Mouse (Mus musculus): ENCODE data around the gene Adar.

DNA sequence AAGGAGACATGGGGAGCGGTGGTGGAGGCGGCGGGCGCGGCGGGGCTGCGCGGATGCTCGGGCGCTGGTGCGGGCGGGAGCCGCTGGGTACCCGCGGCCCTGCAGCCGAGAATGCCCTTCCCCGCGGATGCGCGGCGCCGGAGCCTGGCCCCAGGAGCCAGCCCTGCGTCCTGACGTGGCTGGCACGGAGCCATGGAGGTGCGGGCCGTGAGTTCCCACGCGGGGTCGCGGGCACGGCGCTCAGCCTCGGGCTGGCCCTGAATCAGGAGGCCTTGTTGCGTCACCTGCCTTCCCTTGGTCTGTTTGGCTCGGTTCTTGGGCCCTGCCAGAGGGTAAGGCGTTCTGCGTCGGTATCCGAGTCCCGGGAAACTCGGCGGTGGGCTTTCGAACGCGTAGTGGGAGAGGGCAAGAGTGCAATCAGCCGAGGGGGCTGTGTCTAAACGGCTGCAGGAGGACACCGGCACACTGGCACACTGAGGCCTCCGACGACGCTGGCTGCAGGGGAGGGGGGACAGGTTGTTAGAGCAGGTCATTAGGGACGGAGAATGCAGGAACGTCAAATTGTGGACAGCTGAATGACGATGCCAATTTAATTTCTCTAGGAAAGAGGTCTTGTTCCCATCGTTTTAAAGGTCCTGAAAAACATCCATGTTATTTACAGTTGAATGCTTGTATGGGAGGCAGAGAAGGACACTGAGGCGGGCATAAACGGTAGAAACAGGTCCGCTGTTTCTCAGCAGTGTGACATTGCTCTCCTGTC is 565 bp downstream of the Adar start:
- TF ChIP-seq EP300 (IDR thresholded peaks at IDR 0.05; ENCODE audit: low read length), result no peak
- TF ChIP-seq PAX5 (IDR thresholded peaks at IDR 0.05; ENCODE audit: low read length), result no peak
- TF ChIP-seq CTCF (conservative IDR thresholded peaks at IDR 0.05 in 1 of 2, IDR thresholded peaks at IDR 0.05 in 1 of 2; ENCODE audit: low read depth in 2 of 2, low read length in 2 of 2), result no peak
- TF ChIP-seq MAX (IDR thresholded peaks at IDR 0.05; ENCODE audit: low read length), result no peak
- no peak for TF ChIP-seq MAFK (IDR thresholded peaks at IDR 0.05; ENCODE audit: insufficient replicate concordance, low read length)
- no peak for TF ChIP-seq RAD21 (IDR thresholded peaks at IDR 0.05; ENCODE audit: low read depth, low read length)
